Mouse (Mus musculus) olfactory bulb, adult 2 months (tissue): ENCODE results near the gene Gm10401.

Experiments used
- CTCF ChIP-seq: fragments of 200-500 bp; IDR thresholded peaks from 2 replicates; pipeline ENCODE4 v1.5.1; 2012; ENCODE audit warnings: low read depth, mild to moderate bottlenecking, low read length, moderate library complexity; ENCODE audit not compliant: insufficient read depth
- POLR2A ChIP-seq: fragments of 200-500 bp; IDR thresholded peaks from 2 replicates; pipeline ENCODE4 v1.6.1; 2012; ENCODE audit warnings: mild to moderate bottlenecking, low read depth, low read length, moderate library complexity; ENCODE audit not compliant: insufficient read depth

GRCm38 (mm10) chr5:115124690-115125089 is 26.6 kb upstream of the Gm10401 start:
- TF ChIP-seq POLR2A (no peak), CTCF (no peak)
